Mouse (Mus musculus) pancreas, adult 10 weeks (tissue): ENCODE measurements around the gene Tmem38b. TPM values are rescaled to one million over a fixed set of nuclear protein-coding genes. Genes with fewer than 3 reads are reported as not detected.

ENCODE experiments used
- polyA plus RNA-seq: library from polyadenylated mRNA; stranded (reverse); fragments of 350-450 nt; fragmentation: Illumina TruSeq; extraction: RNeasy Lipid Tissue Mini Kit (QIAGEN cat#74804); gene quantifications from one replicate; pipeline ENCODE4 v1.2.3, GENCODE M21; 2015; ENCODE audit warnings: low read depth, low replicate concordance; ENCODE audit not compliant: insufficient read depth

The Tmem38b gene
- polyA plus RNA-seq, result 3.2 TPM

GRCm38 (mm10) chr4:53825821-53826605 lies at the start of gene Tmem38b:
Tmem38b (plus strand) TSS chr4:53826045.

Other genes with a start within 250 kb of the Tmem38b start
- gene Fsd1l, start 194.6 kb upstream of the Tmem38b start, polyA plus RNA-seq, result 1.5 TPM
- gene Fktn, start 112.0 kb upstream of the Tmem38b start, polyA plus RNA-seq, result 2.8 TPM
- 0.26 TPM for gene Tal2, start 46.3 kb upstream of the Tmem38b start, polyA plus RNA-seq